Mouse (Mus musculus) kidney, postnatal 4 days (tissue): ENCODE measurements around the gene Lrrc17.

Source experiments
- DNase-seq, 2 experiments: peaks; one replicate each; pipeline ENCODE4 v3.0.0; 2021; ENCODE audit warnings: mixed read lengths in 2 of 2

Gene Lrrc17

DNA sequence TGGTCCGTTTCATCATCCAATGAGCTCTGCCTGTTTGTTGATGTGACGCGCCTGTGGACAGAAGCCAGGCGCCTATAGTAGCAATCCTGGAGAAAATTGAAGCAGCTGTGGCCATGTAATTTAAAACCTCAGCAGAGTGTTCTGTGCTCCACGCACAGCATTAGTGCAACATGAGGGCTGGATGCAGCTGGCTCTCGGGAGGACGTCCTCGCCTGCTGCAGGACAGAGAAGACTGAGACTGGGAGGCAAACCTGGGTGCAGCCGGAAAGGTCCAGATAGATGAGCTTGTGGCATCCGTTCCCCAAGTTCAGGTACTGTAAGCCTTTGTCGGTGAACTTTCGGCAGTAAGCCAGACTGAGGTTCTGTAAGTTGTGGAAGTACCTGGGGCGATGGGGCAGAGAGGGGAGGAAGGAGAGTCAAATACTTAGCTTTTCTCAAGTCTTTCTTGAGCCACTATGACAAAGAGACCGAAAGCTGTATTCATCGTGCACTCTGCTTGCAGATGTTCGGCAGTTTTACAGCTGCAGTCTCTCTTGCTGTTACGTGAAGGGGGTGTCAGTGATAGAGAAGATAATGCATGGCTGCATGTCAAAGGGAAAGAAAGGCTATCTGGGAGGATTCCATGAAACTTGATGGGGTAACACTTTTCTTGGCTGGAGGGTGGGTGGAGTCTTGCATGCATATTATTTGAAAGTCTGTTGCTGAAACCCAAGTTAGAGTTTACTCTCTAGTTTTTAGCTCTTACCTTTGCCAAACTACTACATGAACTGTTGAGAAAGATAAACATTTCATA, at the start of gene Lrrc17:
Gene Lrrc17, plus strand, starts transcription at position 151 of the 793 bp plus-strand sequence.
- peak; percentile 78 to 85 for DNase-seq

DNA sequence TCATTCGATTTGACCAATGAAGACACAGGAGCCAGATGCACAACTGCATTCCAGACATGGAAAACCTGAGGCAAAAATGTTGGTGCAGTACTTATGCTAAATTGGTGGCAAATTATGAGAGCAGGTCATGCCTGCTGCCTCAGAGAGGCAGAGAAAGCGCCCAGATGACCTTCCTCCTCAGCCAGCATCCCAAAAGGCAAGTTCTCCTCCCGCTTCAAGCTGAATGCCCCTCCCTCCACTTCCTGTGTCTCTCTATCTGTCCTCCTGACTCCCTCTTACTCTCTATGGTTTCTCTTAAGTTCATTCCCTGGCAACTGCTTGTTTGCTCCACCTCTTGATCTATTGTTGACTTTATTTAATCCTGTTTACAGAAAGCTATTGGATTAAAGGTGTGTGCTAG, 48.6 kb upstream of the Lrrc17 start:
- no peak for DNase-seq

DNA sequence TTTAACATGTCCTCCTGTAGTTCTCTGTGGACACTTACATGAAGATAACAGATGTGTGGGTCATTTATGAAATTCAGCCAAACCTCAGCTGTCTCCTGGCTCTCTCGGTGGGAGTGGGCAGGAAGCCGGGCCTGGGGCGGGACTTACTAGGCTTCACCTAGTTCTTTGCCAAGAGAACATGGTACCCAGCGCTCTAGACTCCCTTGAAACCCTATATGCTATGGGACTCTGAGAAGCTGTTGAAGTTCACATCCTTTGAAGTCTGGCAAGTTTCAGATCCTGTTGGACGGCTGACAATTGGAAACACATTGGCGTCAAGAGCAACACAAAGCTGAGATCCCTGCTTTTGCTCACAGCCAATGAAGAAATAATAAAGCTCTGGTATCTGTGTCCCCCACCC, 47.0 kb upstream of the Lrrc17 start:
- peak in 1 of 2 experiments; percentile 11 for DNase-seq

DNA sequence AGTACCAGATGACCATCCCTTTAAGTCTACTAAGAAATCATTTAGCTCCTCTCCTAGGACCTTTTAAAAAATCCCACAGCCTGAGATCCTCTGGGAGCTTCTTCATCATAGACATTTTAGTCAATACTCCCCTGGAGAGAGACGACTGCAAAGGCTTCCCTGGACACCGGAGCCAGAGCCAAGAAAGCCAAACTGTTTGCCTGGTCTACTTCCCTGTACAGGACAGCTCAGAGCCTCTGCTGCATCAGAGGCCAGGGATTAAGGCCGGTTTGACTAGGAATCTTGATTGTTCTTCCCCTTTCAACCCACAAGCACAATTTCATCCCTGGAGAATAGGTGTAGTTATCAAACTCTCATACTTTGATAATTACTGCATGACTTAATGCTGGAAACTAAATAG, 46.5 kb upstream of the Lrrc17 start:
- no peak for DNase-seq

DNA sequence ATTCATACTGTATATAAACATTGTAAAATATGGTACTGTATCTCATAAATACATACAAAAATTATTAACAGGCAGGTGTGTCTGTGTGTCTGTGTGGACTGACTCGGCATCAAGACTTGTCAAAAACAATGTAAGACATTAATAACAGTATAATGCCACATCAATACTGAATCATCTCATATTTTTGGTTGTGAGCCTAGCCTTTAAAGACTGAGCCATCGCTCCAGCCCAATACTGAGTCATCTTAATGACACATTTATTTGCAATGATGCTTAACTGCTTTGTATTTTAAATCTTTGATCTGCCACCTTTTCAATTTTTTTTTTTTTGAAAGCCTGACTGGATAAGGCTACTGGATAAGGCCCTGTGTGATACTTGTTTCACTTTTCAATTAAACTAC, 44.9 kb upstream of the Lrrc17 start:
- no peak for DNase-seq

DNA sequence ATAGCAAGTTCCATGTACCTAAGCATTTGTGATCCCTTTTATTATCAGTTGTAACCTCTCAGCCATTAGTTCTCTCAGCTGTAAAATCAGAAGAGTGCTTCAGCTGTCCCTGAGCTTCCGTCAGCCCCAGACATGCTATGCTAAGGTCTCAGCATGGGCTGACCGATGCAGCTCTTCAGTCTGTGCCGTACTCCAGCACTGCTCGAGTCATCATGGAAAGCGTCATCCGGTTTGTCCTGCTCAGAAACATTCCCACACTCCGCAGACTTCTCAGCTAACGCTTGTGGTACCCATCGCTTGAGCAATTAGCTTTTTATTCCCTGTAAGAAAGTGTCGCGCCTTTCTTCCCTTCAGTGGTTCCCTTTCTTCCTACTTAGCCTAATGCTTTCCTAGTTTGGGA, 44.4 kb upstream of the Lrrc17 start:
- no peak for DNase-seq

DNA sequence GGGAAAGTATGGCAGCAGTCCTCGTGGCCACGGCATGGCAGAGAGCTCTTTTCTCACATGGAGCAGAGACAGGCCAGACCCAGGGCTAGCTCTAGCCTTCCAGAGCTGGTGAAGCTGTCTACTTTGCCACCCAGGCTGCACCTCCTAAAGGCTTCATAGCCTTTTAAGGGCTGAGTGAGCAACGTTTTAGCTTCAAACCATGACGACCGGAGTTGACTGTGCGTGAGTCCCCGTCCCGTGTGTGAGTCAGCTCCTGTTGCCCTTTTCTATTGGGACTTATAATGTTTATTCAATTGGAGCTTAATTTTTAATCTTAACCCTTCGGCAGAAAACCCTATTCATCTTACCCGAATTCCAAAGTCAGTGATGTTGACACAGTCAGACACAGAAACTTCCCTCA, 43.2 kb upstream of the Lrrc17 start:
- DNase-seq: no peak

DNA sequence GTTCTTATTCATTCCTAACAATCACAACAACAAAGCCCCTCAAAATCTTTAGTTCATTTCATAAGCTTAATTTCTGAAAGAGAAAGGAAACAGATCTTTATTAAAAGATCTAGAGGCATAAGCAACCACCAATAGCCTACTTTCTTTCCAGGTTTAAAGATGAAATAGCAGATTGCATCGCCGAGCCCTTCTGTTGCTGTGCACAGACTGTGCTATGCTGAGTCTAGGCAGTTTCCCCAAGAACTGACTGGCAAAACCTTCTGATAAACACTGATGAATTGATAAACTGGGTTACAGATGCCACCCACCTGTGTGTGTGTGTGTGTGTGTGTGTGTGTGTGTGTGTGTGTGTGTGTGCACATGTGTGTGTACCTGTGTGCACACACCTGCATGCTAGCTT, 42.4 kb upstream of the Lrrc17 start:
- DNase-seq: no peak

DNA sequence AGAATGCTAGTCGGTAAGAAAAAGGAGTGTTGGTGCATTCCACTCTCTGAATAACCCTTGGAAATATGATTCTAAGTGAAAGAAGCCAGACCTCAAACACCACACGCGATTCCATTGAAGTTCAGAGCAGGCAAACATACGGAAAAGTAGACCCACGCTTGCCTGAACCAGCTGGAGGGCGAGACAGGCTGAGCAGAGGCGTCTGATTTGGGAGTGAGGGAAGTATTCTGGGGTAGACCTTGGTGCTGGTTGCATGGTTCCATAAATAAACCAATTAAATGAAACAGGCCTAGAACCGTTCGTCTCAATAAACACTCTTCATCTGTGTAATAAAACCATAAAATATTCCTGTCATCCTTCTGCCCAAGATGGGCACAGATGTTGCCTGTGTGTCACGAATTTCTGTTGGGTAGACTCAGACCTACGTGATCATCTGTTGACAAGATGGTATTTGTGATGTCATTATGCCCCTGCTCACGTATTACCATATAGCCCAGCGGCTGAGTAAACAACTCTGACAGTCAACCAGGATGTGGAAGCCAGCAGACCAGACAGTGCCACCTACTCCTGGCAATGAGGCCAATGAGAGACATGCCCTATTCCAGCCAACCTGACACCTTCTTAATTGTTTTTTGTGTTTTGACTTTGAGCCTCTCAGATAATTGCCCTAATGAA, 40.3 kb upstream of the Lrrc17 start:
- DNase-seq: no peak

DNA sequence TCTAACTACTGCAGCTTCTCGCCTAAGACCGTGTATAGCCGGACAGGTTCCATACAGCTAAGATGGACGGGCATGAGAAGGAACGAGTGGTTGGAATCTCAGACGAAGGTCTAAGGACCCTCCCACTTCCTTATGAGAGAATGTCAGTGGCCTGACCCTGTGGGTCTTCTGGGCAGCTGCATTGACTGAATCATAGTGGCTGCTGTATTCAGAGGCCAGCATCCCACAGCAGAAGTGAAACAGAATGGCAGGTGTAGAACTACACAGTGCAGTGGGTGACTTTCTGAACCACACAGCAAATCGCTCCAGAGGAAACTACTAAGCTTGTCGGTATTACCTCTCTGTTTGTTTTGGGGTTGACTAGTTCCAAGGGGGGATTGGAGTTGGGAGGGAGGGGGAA, 38.2 kb upstream of the Lrrc17 start:
- no peak for DNase-seq

DNA sequence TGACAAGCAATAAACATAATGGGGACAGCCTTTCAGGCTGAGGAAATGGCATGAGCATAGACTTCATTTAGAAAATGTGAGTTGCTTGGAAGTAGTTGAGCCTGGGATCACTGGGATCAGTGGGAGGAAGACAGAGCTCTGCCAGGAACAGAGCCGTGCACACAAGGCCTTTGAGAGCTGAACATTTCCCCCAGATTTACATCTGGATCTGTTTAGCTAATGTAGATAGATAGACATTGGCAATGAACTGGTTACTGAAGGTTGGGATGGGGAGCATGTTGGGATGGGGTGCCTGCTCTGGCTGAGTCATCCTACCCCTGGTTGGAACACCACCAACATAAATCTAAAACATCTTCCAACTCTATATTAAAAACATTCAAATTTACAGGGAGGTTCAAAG, 36.5 kb upstream of the Lrrc17 start:
- no peak for DNase-seq

DNA sequence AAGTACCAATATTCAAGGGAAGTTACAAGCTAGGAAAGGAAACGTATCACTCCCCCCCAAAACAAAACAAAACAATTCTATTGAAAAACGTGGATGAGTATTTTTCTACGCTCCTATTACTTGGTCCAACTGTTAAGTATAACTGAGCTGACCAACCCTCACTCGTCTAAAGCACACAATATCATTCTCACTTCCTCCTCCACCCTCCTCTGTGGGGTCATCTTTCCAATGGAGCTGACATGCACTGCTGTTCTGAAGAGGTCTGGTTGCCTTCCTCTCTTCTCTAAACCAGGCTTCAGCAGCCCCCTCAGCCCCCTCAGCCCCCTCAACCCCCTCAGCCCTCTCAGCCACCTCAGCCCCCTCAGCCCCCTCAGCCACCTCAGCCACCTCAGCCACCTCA, 33.6 kb upstream of the Lrrc17 start:
- no peak for DNase-seq

DNA sequence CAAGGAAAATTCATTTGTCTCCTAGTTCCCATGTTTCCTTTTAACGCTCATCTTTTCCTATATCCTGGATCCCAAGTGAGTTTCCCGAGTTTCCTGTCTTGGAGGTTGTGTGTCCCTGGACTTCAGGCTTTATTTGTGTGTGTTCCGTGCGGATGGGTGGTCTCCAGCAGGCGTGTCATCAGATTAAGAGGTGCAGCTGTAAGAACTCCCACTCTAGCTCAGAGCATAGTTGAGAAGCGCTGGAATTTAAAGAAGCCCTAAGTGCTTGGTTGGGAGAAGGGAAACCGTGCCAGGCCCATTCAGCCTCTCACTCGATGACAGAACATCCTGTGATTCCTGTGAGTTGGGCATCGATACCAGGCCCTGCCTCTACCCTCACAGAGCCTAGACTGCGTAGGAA, 30.0 kb upstream of the Lrrc17 start:
- DNase-seq: peak; percentile 20 to 39

DNA sequence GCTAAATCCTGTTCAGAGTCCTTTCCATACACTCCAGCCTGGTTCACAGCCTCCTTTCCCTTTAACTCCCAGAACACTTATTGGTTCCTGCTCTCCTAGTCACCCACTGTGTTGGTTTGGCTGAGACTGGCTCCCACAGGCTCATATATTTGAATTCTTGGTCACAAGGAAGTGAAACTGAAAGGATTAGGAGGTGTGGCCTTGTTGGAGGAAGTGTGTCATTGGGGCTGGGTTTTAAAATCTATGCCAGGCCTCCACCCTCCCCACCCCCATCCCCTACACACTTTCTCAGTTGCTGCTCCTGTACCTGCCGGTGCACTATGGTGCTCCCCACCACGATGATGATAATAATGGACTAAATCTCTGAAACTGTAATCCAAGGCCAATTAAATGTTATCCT, 25.8 kb upstream of the Lrrc17 start:
- DNase-seq: no peak

DNA sequence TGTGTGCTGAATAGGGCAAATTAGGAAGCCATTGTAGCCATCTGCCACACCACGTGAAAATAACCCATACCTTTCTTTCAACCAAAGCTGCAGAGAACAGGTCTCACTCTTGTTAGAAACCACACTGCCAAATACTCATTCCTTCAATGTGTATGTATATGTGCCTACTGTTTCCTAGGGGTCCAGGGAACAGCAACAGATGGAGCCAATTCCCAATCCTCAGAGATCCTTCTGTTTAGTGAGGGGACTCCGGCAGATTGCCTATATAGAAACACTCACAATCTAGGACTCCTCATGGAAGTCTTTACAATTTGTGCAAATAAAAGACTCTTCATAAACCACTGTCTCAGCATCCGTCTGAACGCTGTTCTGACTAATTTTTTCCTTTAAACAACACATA, 25.2 kb upstream of the Lrrc17 start:
- DNase-seq: no peak

DNA sequence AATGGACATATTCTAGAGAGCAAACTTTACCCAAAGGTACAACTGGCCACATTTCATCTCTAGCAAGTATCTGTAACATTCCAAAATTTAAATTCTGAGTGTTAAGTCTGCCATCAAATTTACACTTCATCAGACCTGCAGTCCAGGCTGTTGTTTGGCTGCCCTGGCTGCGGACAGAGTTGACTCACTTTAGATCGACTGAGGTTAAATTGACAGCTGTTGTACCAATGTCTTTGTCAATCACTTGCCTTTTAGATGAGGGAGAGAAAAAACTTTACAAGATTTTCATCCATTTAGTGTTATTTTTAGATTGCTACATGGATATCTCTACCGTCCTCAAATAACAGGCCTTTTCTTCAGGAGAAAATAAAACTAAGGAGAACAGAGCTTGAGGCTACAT, 24.2 kb upstream of the Lrrc17 start:
- DNase-seq: no peak

DNA sequence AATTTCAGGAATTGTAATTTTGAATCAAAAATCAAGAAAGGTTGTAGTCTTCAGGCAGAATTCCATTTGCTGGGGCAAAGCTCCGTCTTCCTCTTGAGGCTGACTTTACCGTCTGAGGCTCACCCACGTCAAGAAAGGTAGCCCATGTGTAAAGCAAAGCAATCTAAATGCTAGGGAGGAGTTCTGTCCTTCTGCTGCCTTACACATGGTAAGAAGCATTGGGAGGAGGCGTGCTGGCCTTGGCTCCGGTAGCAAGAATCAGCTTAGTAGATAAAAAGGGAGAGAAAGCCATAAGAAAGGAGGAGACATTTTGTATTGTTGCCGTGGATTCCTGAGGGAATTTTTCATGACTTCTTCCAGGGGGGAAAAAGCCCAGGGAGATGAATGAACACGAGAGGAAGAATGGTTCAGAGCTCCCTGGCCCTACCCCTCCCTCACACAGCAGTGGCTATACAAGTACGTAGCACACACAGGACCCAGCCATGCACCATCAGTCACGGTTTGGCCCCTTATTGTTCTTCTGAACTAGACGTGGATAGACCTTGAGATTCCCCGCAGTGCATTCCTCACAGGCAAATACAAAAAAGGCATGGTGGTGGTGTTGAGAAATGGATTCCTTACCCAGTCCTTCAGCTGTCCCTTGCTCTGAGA, 16.4 kb upstream of the Lrrc17 start:
- no peak for DNase-seq

DNA sequence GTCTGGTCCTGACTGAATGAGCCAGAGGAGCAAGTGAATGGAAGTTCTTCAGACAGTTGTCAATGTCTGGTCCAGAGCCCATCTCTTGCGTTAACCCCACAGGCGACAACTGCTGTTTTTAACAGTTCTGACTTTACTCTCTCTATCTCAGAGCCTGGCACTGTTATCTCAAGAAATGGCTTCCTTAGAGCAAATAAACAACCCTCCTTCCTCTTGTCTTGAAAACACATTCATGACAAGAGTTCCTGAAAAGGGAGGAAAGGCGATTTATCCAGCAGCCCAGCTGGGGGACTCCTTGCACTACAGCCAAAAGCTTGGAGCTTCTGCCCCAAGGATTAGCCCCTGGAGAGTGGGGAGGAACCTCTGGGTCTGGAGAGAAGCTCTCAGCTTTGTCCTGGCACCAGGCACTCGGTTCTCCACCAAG, 15.9 kb upstream of the Lrrc17 start:
- peak; percentile 15 to 34 for DNase-seq

DNA sequence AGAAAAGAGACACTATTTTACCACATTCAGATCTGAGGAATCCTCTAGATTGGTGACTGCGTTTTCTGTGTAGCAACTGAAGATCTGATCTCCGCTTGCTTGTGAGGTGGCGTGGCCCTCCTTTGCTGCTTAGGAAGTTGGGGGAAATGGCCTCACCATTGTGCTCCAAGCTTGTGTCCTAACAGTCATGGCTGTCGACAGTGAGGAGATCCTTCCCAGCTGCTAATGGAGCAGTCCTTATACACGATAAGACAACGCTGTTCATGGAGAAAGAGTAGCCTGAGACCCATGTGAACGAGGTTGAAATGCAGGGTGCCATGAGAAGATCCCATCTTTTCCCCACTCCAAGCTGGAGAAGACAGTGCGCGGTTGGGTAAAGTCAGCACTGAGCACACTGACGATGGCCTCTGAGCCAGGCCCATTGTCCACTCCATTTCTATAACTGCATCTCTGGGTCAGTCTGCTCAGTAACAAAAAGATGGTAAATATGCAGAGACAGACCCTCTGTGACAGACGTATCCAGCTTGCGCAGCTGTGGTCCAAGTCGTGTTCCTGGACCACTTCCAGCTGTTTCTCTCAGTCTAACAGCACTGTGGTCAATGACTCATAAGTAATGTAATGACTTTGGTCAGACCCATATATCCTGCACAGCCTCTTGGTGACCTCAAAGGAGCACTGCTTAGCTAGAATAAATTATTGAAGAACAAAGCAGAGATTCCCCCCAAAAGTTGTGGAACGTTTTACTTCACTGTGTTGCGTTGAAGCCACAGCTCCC, 15.1 kb upstream of the Lrrc17 start:
- peak; percentile 60 to 76 for DNase-seq

DNA sequence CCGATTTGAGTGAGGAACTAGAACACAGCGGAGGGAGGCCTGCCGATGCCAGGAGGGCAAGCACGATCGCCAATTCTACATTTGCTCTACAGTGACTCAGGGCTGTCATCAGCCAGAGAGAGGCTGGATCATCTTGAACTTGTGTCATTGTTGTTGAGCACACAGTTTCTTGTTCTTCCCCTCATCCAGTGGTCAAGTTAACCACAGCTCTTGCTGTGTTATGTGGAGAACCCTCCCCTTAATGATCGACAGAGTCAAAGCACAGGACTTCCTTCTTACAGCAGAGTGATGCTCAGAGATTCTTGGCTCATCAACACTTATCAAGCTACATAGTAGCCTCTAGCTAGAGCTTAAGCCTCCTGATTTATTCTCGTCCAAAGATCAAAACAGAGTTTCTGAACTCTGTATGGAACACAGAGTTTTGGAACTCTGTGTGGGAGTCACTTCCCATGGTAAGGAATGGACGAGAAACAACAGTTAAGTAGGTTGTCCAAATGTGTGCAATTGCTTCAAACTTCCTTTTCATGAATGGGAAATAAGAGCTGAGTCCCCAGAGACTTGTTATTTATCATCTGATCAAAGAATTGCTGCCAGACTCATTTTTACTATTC, 14.1 kb upstream of the Lrrc17 start:
- DNase-seq: peak in 1 of 2 experiments; percentile 16

DNA sequence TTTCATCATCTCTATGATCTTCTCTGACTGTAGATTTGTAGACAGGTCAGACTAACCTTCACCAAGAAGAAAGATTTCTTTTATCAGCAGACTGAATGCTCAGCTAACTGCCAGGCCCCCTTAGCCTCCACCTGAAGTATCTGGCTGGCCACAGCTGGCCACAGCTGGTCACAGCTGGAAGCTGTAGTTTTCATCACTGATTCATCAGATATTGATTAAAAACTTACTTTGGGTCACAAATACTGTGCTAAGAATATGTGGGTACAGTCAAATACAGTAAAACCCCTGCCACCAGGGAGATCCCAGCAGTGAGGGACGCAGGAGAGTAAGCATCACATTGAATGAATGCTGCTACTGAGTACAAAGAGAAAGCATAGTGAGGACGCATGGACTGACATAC, 11.2 kb upstream of the Lrrc17 start:
- no peak for DNase-seq

DNA sequence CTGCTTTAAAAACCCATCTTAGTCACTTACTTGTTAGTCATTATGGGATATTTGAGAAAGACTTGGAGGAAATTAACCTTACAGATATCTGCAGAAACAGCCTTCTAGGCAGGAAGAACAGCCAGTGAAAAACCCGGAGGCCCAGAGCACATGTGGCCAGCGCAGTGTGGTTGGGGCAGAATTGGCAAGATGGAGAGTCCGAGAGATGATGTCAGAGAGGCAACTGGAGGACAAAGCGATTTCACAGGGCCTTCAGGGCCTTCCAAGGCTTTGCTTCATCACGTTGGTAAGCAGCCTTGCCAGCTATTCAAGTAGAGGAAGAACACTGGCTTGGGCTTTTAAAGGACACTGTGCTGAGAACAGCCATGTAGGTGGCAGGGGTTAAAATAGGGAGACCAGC, 10.4 kb upstream of the Lrrc17 start:
- DNase-seq: no peak

DNA sequence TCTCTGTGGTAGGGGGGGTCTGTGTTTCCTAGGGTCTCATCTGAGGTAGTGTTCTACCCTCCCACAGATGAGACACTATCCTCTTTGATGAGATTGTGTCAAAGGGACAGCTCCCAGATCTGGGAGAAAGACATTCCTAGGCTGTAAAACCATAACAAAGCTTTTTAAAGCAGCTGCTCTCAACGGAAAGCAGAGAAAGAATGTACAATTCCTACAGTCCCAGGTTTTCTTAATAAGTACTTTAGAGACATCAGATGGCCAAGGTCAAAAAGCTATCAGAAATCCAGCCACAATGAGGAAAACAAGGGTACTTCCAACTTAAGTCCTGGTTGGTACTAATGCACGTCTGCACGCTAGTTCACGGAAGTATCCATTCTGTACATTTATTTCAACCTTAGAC, 1.1 kb upstream of the Lrrc17 start:
- no peak for DNase-seq
